Mouse (Mus musculus) adrenal gland, adult 8-10 months (tissue): ENCODE measurements at regions not wholly inside any gene's neighbourhood (a gene's known extent, or its start where the extent isn't known, plus 50 kb on each side); places are given as distances from the start of the nearest gene placed in this dataset.
A peak's percentile ranks its signal among the peaks of the same experiment; 100 is the strongest.
"Not testable (repeated sequence)": the region's sequence is repeated elsewhere in the genome, so short reads cannot be mapped to it uniquely, and the experiment has no call there.

Experiments
- DNase-seq: peaks from one replicate; pipeline ENCODE4 v3.0.0; 2022

DNA sequence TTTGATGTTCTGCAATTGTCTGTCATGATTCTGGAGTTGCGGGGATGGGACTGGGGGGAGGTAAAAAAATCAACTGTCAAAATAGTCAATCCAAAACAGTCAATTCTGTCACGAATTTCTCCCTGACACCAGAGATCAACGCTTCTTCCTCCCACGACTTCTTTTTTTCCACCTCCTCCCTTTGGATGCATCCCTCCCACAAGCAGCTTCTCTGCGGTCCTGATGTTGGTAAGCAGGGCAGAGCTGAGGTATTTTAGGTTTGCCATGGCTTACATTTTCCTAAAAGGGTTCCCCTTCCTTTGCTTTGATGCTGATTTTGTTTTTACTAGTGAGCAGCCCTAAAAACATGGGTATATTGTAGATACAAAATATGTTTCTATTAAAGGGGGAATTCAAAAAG, 209.7 kb downstream of the Cd47 start:
- no peak for DNase-seq

DNA sequence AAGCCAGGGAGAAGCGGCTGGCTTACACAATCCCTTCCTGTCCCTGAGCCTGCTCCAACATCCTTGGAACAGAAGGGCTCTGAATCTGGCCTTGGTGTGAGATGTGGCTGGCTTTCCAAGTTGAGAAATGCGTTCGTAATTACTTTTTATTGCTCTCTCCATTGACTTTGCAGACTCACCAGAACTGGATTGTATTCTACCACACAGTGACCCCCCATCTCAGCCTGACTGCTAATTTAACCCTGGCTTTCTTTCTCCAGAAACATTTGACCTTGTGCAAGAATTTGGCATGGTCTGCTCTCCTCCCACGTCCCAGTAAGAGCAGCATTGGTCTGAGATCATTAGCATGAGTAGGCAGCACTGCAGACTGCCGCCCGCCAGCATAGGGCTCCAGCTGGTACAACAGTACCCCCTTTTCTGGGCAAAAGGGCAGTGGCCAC, 210.2 kb downstream of the Cd47 start:
- DNase-seq = peak; percentile 85

DNA sequence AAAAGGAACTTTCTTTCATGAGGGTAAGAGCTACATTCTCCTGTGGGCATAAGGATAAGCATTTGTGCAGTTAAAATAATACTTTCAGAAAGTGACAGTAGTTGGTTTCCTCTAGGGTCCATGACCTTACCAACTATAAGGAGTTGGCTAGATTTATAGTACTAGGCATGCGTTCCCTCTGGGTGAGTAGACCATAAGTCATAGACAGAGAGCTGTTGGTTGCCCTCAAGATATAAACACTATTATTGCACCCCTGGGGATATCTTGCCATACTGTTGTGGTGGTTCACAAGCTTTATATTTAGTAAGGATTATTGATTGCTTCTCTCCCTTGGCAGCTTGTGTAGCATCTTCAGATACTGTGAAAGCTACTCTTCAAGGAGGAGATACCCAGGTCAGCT, 223.6 kb downstream of the Cd47 start:
- DNase-seq = no peak

DNA sequence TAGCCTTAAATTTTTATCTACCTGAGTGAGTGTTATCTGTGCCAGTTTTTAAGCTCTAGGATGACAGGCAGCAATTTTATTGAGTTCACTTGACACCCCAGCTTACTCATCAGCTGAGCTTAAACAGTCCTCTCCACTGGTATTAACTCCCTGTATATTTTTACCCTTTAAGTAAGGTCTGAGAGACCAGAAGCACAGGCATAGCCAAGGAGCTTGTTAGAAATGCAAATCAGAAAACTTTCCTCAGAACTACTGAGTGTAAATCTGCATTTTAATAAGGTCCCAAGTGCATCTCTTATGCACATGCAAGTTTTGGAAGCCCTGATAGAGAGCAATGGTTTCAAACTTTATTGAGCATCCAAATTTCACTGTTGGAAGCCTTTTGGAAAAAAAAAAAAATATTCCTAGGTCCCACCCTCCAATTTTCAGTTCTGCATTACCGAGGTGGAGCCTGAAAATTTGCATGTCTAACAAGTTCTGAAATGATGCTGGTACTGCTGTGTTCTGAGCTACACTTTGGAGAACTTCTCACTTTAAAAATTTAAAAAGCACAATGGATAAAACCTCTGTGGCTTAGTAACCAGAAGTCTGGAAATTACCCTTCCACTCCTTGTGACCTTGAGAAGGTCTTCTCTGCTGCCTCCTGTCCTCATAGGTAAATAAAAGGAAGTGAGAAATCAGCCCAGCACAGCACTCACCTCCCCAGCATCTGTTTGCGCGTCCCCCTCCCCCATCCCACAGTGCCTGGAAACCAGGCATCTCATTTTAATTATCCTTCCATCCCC, 226.0 kb downstream of the Cd47 start:
- no peak for DNase-seq

DNA sequence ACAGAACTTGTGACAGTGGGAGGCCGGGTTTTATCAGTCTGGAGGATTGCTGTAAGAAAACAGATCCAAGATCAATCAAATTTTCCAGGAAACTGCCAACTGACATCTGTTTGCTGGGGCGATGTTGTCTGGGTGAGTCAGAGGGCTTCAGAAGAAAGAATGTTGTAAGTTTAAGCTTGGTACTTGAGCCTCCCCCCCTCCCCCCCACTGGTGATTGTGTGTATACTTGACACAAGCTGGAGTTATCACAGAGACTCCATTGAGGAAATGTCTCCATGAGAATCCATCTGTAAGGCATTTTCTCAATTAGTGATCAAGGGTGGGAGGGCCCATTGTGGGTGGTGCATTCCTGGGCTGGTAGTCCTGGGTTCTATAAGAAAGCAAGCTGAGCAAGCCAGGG, 226.9 kb downstream of the Cd47 start:
- no peak for DNase-seq

DNA sequence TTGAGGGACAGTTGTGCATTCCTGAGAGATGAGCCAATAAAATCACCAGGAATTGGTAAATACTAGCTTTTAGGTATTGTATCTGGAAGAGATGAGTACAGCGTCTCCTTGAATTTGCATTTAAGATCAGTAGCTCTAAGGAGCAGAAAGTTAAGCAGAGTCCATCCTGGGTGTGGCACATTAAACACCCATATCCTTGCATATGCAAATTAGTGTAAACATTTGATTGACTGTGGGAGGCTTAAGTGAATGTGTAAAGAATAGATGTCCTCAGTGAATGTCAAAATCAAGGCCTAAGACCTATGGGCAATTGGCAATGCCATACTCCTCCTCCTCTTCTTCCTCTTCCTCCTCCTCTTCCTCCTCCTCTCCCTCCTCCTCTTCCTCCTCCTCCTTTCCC, 229.4 kb downstream of the Cd47 start:
- no peak for DNase-seq

DNA sequence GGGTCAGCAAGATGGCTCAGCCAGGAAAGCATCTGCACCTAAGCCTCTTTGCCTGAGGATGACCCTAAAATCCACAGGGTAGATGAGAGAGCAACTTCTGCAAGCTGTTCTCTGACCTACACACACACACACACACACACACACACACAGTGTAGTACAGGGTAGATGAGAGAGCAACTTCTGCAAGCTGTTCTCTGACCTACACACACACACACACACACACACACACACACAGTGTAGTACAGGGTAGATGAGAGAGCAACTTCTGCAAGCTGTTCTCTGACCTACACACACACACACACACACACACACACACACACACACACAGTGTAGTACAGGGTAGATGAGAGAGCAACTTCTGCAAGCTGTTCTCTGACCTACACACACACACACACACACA, 230.0 kb downstream of the Cd47 start:
- DNase-seq = not testable (repeated sequence)

DNA sequence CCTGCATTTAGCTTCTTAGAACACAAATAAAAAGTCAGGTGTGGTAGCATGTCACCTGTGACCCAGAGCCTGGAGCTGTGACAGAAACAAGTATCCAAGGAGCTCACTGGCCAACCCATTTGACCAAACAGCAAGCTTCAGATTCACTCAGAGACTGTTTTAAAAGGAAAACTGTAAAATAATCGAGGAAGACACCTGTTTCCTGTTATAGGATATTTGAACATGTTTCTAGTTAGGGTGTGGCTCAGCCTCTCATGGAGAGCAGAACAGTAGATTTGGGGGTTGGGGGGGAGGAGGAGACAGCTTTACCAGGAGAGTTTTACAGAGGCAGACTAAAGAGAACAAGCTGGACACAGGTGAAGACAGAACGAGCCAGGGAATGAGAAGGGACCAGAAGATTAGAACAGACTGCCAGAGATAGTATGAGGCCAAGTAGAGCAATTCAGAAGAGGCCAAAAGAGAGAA, 230.6 kb downstream of the Cd47 start:
- no peak for DNase-seq

DNA sequence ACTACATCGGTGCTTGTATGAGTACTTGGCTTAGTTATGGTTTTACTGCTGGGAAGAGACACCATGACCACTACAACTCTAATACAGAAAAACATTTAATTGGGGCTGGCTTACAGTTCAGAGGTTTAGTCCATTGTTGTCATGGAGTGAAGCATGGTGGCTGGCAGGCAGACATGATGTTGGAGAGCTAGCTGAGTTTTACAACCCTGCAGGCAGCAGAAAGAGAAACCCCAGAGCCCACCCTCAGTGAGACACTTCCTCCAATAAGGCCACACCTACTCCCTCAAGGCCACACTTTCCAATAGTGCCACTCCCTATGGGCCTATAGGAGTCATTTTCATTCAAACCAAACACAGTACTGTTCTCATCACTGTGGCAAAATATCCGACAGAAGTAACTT, 232.5 kb downstream of the Cd47 start:
- no peak for DNase-seq

DNA sequence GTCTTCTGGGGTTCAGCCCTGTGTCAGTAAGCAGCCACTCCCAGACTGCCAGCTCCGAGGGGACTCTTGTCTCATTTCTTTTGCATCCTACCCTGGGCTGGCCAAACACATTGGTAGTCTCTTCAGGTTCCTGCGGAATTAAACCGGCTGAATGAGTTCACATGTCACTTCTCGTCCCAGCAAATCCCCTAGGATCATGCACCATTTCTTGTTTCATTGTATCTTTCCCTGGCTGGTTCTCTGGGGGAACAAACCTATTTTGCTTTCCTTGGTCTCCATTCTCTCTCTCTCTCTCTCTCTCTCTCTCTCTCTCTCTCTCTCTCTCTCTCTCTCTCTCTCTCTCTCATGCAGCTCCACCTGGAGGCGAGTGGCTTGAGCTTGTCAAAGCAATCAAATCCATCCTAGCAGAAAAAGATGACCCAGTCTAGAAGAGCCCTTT, 236.0 kb downstream of the Cd47 start:
- no peak for DNase-seq

DNA sequence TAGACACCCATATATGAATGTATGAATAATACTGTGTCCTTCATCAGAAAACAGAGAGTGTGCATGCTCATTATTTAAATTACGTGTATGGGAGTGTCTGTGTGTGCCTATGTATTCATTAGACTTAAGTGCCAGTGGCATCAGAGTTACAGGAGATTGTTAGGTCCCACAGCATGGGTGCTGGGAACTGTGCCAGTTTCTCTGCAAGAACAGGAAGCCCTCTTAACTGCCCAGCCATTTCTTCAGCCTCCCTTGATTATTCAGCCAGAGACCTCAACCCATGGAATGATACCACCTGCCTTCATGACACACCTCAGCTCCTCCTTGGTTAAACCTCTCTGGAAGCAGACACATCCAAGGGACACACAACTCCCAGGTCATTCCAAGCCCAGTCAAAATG, 243.8 kb downstream of the Cd47 start:
- DNase-seq = no peak

DNA sequence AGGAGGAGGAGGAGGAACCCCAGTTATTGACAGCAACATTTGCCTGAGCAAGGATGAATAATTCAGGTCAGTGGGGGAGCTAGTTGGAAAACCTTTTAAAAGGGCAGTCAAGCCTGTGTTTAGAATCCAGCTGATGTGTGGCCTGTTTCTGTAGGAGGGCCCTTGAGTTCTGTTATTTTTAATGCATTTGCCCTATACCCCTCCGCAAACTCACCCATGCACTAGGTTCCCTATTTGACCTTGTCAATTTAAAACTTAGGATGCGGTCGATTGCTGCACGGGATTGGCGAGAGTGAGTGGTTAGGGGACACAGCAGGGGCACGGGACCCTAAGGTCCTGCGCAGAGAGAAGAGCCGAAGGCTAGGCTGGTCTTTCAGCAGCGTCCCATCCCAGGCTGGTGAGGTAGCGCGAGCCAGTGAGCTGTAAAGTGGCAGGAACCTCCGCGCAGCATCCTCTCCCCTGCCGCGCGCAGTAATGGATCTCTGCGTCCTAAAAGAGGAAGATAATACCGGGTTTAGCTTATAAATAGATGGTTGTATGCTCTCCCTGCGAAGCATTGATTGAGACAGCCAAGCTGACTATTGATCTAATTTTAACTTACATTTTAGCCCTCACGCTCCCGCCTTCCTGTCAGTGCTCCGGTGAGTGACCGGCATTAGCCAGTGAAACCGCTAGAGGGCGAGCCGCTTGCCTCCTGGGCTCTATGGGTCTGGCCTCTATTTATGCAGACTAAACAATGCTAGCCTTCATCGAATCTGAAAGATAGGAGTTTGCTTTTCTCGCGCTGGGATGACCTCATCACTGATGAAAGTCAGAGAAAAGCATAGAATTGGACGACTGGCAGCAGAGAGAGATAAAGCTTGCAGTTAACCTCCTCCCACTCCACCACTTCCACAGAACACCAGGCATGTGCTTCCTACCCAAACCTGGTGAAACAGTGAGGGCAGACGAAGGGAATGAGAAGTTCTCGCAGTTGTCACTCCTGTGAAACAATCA, 245.5 kb downstream of the Cd47 start:
- peak; percentile 41 for DNase-seq

DNA sequence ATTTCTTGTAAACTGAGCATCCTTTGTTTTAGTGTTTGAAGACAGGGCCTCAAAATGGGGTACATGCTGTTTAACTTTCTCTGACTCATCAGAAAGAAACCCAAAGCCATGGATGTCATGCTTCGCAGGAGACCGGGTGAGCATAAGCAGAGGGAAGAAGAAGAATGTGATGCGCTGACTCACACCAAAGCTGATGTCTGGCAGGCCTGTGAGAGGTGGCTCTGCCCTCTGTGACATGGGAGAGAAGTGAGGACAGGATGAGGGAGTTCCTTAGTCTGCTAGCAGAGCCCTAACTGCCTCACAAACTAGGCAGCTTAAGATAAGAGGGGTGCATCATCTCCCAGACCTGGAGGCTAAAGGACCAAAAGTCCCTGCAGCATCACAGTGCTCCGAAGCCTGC, 263.2 kb downstream of the Cd47 start:
- DNase-seq = no peak

DNA sequence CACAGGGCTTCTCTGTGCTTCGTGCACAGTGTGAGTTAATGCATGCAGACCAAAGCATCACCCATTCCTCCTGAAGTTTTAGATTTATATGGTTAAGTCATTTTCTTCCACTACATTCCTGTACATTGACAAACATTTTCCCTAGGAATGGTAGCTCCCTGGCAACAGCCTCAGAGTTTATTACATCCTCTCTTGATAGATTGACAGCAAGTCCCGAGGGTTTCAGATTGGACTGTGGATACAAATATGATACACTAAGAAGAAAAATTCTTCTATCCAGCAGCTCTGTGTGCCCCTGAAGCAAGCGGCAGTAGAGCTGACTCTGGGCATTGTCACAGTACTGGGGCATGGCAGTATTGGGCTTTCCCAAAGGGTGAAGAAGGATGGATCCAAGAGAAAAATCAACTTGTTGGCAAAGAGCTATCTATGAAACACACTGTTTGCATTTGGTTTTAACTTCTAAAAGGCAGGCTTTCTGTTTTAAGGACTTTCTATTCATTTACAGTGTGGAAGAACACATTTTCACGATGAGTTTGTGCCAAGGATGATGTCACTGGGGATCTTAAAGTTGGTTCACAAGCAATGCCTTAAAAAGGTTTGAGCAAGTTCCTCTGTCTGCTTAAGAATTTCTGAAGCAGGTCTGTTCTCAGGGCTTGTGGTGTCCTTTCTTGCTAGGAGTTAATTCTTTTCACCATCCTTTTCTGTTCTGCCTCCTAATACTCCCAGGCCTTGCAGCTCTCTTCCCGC, 265.2 kb downstream of the Cd47 start:
- DNase-seq = no peak

DNA sequence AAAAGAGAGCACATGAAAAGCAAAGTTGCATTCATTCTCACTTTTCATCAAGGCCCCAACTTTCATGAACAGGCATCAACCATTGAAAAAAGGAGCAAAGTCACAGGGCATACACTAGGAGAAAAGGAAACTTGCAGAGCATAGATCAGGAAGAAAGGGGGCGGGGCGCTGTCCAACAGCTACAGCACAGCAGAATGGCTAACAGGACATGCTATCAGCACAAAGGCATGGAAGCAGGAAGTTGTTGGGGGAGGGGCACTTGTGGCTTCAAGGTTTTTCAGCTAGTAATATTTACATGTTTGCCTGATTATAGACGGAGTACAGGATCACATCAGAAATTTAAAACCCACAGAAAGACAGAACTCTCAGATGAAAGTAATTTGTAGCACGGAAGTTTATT, 268.7 kb downstream of the Cd47 start:
- DNase-seq = no peak

DNA sequence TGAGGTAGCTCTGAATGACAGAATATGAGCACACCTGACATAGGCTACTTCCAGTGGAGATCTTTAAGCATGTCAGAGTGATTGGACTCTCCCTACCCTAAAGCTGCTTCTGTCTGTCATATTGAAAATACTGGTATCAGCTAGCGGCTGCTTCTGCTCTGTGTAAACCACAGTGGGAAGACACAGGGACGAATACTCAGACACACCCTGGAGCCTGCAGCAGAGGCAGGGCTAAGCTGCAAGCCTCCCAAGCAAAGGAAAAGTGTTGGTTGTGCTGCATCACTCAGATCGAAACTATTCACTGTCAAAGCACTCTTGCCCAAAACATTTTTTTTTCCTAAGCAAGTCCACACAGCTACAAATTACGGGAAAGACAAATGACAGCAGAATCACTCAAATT, 270.4 kb downstream of the Cd47 start:
- no peak for DNase-seq

DNA sequence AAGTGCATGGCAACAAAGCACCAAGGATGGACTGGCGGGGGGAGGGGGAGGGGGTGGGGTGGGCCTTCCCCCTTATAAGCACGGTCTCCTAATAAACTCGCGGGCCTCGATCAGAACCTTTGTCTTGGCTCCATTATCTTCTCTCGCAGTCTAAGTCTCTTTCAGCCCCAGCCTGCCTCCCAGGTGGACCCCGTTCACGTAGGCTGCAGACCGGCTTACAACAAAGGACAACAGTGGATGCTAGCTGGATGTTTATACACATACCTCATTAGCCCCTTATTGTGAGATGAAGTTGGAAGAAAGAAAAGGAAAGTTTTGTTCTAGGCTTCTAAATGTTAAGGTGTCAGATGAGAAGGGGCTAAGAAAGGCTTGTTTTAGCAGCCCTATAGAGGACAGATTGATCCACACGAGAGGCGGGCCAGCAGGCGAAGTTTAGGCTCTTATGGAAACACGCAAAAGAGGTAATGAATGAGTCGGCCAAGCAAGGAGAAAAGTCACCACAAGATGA, 272.6 kb downstream of the Cd47 start:
- DNase-seq = no peak

DNA sequence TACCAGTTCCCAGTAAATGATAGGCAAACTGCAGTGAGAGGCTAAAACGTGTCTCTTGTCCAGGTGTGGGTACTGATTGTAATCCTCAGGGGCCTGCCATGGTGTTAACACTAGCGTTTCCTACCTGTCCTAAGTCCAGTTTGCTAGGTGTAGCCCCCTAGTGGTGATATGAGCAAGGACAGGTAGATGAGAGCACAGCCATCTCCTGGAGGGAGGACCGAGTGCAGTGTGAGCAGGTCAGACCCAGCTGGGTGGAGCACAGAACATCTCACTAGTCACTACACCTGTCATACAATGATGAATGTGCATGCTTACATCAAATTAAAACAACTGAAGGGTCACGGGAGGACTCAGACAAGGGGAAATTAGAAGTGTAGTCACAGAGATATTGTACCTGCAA, 273.6 kb downstream of the Cd47 start:
- DNase-seq = no peak

DNA sequence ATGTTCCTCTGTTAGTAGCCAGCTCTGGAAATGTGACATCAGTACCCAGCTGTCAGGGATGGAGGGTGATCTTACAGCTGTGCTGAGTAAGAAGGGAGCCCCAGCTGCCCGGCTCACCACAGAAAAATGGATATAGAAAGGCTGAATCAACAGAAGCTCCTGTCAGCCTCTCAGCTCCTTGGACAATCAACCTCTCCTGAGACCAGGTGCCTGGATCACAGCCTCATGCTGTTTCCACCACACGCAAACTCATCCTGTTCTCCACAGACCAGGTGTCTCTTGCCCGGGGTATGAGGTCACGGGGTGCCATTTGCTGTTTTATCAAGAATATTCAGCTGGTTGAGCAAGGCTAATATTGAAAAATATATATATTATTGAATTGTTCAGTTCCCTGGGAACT, 275.3 kb downstream of the Cd47 start:
- DNase-seq = no peak

DNA sequence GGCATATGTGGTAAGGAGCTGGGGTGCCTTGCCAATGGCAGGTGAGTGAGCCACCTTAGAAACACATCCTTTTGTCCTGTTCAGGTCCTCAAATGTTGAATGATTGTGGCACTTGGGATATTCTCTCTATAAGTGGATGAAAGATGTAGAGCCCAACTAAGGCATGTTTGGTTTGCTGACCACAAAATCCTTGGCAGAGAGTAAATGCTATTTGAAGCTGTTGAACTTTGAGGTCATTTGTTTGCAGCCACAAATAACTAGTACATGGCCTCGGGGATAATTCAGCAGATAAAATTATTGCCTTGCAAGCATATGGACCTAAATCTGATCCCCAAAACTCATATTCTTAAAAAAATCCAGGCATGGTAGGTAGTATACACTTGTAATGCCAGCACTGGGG, 281.2 kb downstream of the Cd47 start:
- DNase-seq = no peak

DNA sequence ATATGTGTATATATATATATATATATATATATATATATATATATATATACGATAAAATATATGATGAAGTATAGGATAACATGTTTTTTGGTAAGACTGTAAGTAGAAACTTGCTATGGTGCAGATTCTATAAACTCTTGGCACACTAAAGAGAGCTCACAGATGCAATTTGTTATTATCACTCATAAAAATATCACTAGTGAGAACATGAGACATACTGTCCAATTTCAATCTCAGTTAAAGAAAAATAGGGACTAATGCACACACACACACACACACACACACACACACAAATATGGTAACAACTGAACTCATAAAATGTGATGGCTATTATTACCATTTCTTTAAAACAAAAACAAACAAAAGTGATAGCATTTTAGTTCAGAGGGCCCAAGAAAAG, 292.0 kb downstream of the Cd47 start:
- no peak for DNase-seq

DNA sequence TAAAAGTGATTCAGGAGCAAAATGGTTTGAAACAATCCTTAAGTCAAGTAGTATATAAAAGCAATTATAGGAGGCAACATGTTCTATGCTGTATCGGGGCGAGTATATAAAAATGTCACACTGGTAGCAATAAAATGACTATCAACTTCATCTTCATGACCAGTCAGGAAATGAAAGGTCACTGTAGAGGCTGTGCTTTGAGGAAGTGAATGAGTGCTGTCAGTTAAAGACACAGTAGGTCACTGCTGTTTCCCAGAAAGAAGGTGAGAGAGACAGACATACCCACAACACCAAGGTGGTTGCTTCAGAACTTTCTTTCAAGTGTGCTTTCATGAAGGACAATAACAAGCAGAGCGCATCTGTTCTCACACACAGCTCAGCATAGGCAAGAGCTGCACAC, 292.4 kb downstream of the Cd47 start:
- DNase-seq = no peak
